Mouse (Mus musculus) limb, embryonic 14.5 days (tissue): ENCODE measurements around the gene Olfr12. TPM values are rescaled to one million over a fixed set of nuclear protein-coding genes. Genes with fewer than 3 reads are reported as not detected.

Source experiments
- ATAC-seq: fragments of 200-750 bp; cut with Nextera tagmentation; 2 replicates; pipeline ENCODE4 v1.8.0; 2017; ENCODE audit warnings: low read depth, moderate number of reproducible peaks, moderate TSS enrichment; ENCODE audit not compliant: low FRiP score
- DNase-seq: peaks from one replicate; pipeline ENCODE4 v3.0.0-alpha.2; 2015; ENCODE audit warnings: low spot score
- H3K27ac ChIP-seq: fragments of 300-500 bp; sonication (generic); replicated peaks from 2 replicates; pipeline ENCODE4 v1.5.1; 2014; ENCODE audit warnings: low read depth, mild to moderate bottlenecking, low read length, moderate library complexity, mixed read lengths
- H3K27me3 ChIP-seq: fragments of 300-500 bp; sonication (generic); 2 replicates; pipeline ENCODE4 v1.6.1; 2014; ENCODE audit warnings: low read length, mixed read lengths; ENCODE audit not compliant: control insufficient read depth, insufficient read depth
- H3K36me3 ChIP-seq: fragments of 300-500 bp; sonication (generic); 2 replicates; pipeline ENCODE4 v1.6.1; 2014; ENCODE audit warnings: mild to moderate bottlenecking, low read length, moderate library complexity, mixed read lengths; ENCODE audit not compliant: control insufficient read depth, insufficient read depth
- H3K4me1 ChIP-seq: fragments of 300-500 bp; sonication (generic); 2 replicates; pipeline ENCODE4 v1.6.1; 2014; ENCODE audit warnings: antibody characterized with exemption, low read length, mixed read lengths; ENCODE audit not compliant: control insufficient read depth, insufficient read depth
- H3K4me2 ChIP-seq: fragments of 300-500 bp; sonication (generic); replicated peaks from 2 replicates; pipeline ENCODE4 v1.6.1; 2014; ENCODE audit warnings: low read depth, mild to moderate bottlenecking, low read length, moderate library complexity; ENCODE audit not compliant: severe bottlenecking
- H3K4me3 ChIP-seq: fragments of 300-500 bp; sonication (generic); replicated peaks from 2 replicates; pipeline ENCODE4 v1.5.1; 2014; ENCODE audit warnings: low read length
- H3K9ac ChIP-seq: fragments of 300-500 bp; sonication (generic); 2 replicates; pipeline ENCODE4 v1.6.1; 2014; ENCODE audit warnings: mild to moderate bottlenecking, low read depth, low read length, moderate library complexity; ENCODE audit not compliant: severe bottlenecking
- H3K9me3 ChIP-seq: fragments of 300-500 bp; sonication (generic); 2 replicates; pipeline ENCODE4 v1.6.1; 2016; ENCODE audit warnings: low read length; ENCODE audit not compliant: control insufficient read depth
- POLR2A ChIP-seq: fragments of 200-500 bp; IDR thresholded peaks from 2 replicates; pipeline ENCODE4 v1.8.0; 2012; ENCODE audit warnings: inconsistent platforms, mild to moderate bottlenecking, moderate library complexity, borderline replicate concordance; ENCODE audit not compliant: insufficient read depth, insufficient read length; ENCODE audit errors: extremely low read depth
- WGBS: fragments of 180-500 bp; shearing (Covaris S2); extraction: QIAGEN DNeasy Blood & Tissue Kit; methylation state at CpG from one replicate; pipeline ENCODE4 v1.1.7; 2014; 5-methylcytosine and 5-hydroxymethylcytosine counted together
- polyA plus RNA-seq, 2 experiments: library from polyadenylated mRNA; depleted of rRNA in 1 of 2; stranded (reverse) in 1 of 2; unstranded in 1 of 2; fragments of >200 nt; fragmentation: Nextera tagmentation in 1 of 2; extraction: Ambion mirVana in 1 of 2; gene quantifications; 2 replicates each; pipeline versions ENCODE4 v1.2.1 to v1.2.3; 2012 to 2014

The Olfr12 gene
- polyA plus RNA-seq, 2 experiments, result not detected

DNA sequence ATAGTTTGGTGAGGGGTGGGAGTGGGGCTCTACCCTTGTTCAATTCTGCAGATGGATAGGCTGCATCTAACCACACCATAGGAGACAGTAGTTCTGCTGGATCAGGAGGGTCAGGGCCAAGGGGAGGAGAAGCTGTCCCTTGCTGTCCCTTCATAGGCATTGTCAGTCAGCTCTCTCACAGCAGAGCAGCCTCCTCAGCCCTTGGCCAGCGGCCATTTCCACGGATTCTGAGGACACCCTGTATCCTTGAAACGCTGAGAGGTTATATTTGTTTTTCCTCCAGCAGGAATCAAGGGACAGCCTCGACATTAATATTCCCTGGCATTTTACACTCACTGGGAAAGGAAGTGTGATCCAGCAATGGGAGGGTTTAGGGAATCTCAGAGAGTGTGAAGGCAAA lies 772 bp downstream of the Olfr12 start:
- Histone ChIP-seq H3K36me3 (no peaks in the 10 kb centered on the region), H3K4me1 (no peaks in the 10 kb centered on the region), H3K9me3 (no peaks in the 10 kb centered on the region), H3K4me2 (no peak overlapping the region), H3K27me3 (no peaks in the 10 kb centered on the region), H3K4me3 (no peak overlapping the region), H3K9ac (no peak overlapping the region), H3K27ac (no peak overlapping the region)
- no peak for ATAC-seq
- DNase-seq, result no peak
- no peak for TF ChIP-seq POLR2A
- WGBS, result 68% methylated on average over 4 of the region's 4 CpGs

DNA sequence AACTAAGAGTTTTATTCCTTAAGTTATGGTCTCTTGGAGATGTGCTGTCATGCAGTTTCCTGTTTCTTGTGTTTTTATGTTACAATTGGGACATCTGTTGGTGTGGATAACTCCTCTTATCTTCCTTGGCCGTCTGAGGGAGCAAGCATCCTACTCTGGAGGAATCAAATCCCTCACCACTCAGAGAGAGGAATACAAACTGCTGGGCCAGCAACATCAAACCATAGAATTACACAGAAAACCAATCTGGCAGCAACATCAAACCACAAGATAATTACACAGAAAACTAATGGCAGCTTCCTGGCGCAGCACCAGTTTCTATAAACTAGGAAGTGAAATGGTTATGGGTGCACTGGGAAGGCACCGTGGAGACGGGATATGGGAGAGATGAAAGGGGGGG lies 10.6 kb downstream of the Olfr12 start:
- H3K27ac ChIP-seq, result no peak overlapping the region
- no peaks in the 10 kb centered on the region for H3K4me1 ChIP-seq
- no peak for DNase-seq
- 53% methylated on average over 4 of the region's 4 CpGs for WGBS
- no peaks in the 10 kb centered on the region for H3K36me3 ChIP-seq
- H3K4me2 ChIP-seq, result no peak overlapping the region
- H3K4me3 ChIP-seq, result no peak overlapping the region
- no peak overlapping the region for H3K9ac ChIP-seq
- H3K9me3 ChIP-seq, result no peaks in the 10 kb centered on the region
- no peak for TF ChIP-seq POLR2A
- no peak for ATAC-seq
- H3K27me3 ChIP-seq, result no peaks in the 10 kb centered on the region

DNA sequence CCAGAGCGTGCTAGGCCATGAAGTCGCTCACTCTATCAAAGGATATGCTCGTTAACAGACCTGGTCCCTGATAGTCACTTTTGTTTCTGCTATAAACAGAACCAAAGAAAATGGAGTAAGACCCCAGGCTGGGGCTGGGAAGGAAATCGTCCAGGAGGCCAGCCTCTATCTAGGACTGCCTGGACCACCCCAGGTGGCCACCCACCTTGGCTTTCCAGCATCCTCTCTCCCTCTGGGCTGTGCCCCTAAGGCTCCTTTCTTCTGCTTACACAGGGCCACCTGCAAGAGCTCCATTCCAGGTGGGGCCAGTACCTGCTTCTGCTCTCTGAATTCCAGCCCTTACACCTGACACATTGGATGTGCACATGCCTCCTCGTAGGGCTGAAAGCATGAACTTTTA lies 14.6 kb downstream of the Olfr12 start:
- no peak for TF ChIP-seq POLR2A
- Histone ChIP-seq H3K4me2 (no peak overlapping the region), H3K27me3 (no peaks in the 10 kb centered on the region), H3K27ac (no peak overlapping the region), H3K36me3 (peaks cover 16% of the 10 kb centered on the region), H3K9me3 (no peaks in the 10 kb centered on the region), H3K4me1 (no peaks in the 10 kb centered on the region), H3K4me3 (no peak overlapping the region), H3K9ac (no peak overlapping the region)
- WGBS, result 65% methylated on average over 5 of the region's 5 CpGs
- DNase-seq (no peak), ATAC-seq (no peak)

DNA sequence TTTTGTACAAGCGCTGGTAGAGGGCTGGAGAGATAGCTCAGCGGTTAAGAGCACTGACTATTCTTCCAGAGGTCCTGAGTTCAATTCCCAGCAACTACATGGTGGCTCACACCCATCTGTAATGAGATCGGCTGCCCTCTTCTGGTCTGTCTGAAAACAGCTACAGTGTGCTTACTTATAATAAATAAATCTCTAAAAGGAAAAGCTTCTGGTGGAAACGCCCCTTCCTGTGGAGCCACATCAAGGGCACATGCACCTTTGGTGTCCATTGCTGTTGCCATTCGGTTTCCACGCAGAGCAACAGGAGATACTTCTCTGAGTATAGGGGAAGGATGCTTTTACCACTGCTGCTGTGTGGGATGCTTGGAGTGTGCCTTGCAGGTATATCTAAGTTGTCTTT lies 15.4 kb downstream of the Olfr12 start:
- DNase-seq, result no peak
- Histone ChIP-seq H3K9ac (no peak overlapping the region), H3K4me1 (no peaks in the 10 kb centered on the region), H3K27me3 (no peaks in the 10 kb centered on the region), H3K4me2 (no peak overlapping the region), H3K36me3 (peaks cover 23% of the 10 kb centered on the region), H3K27ac (no peak overlapping the region), H3K4me3 (no peak overlapping the region), H3K9me3 (no peaks in the 10 kb centered on the region)
- no peak for ATAC-seq
- WGBS, result 72% methylated on average over 6 of the region's 6 CpGs
- TF ChIP-seq POLR2A, result no peak

DNA sequence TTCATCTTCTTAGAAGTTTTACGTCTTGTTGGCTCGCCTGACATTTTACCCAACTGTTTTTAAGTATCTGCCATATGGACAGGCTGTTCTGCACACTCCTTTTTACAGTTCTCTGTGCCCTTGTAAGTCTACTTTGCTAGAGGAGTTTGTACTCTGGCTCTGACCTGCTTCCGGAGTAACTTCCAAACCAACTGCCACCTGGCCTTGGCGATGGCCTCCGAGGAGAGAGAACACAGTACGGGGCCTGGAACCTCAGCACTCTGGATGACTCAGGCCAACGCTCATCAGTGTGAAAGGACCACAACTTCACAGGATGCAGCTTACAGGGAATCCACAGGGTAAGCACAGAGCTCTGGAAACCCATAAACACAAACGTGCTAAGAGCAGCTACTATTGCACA lies 16.1 kb downstream of the Olfr12 start:
- DNase-seq (no peak), ATAC-seq (no peak)
- Histone ChIP-seq H3K9me3 (no peaks in the 10 kb centered on the region), H3K4me1 (no peaks in the 10 kb centered on the region), H3K4me2 (no peak overlapping the region), H3K27ac (no peak overlapping the region), H3K36me3 (peaks cover 31% of the 10 kb centered on the region), H3K4me3 (no peak overlapping the region), H3K9ac (no peak overlapping the region), H3K27me3 (no peaks in the 10 kb centered on the region)
- 72% methylated on average over 8 of the region's 8 CpGs for WGBS
- no peak for TF ChIP-seq POLR2A

DNA sequence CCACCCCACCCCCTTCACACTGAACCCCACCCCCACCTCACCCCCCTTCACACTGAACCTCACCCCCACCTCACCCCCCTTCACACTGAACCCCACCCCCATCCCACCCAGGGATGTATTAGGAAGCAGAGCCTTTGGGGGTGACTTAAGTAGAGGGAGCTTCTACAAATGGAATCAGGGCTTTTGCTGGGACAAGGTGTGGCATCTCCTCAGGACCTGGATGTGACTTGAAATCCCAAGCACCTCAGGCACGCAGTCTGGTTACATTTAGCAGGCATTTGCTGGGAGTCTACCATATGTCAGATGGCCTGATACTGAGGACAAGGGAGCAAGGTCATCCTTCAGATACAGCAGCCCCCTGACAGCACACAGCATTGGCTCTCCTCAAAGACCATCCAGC lies 17.0 kb downstream of the Olfr12 start:
- DNase-seq (no peak), ATAC-seq (no peak)
- no peak overlapping the region for H3K27ac ChIP-seq
- no peak overlapping the region for H3K4me3 ChIP-seq
- peaks cover 35% of the 10 kb centered on the region for H3K36me3 ChIP-seq
- H3K4me1 ChIP-seq, result no peaks in the 10 kb centered on the region
- no peaks in the 10 kb centered on the region for H3K9me3 ChIP-seq
- H3K4me2 ChIP-seq, result no peak overlapping the region
- TF ChIP-seq POLR2A, result no peak
- WGBS, result 69% methylated on average over 1 of the region's 1 CpGs
- H3K9ac ChIP-seq, result no peak overlapping the region
- H3K27me3 ChIP-seq, result no peaks in the 10 kb centered on the region
